Mouse (Mus musculus) T-helper 1 cell (primary cell): ENCODE measurements around the gene Hoxd10.

Experiments used
- in situ Hi-C: fragments of 300-600 bp; cut with MboI, MseI; formaldehyde crosslinking; loops from one replicate; pipeline ENCODE4 v1.15.1; 2025; ENCODE audit warnings: high pct_unique_total_duplicates

The Hoxd10 gene

GRCm38 (mm10) chr2:74663291-74663925 is 28.3 kb upstream of the Hoxd10 start:
- in situ Hi-C loops: loop anchor here (25.0 kb wide), 1 partner anchor 701 kb away; no protein-coding TSS in a partner anchor

- in situ Hi-C loops: loop anchor here (25.0 kb wide), 1 partner anchor 704 kb away; no protein-coding TSS in a partner anchor
Observed at GRCm38 (mm10) chr2:74666411-74666810, 25.3 kb upstream of the Hoxd10 start.

GRCm38 (mm10) chr2:74667191-74667841 is 24.4 kb upstream of the Hoxd10 start:
- in situ Hi-C loops: loop anchor here (25.0 kb wide), 1 partner anchor 705 kb away; no protein-coding TSS in a partner anchor

- in situ Hi-C loops: loop anchor here (25.0 kb wide), 1 partner anchor 706 kb away; no protein-coding TSS in a partner anchor
Observed at GRCm38 (mm10) chr2:74667842-74668357, 23.8 kb upstream of the Hoxd10 start, which contains the start of gene Hoxd13. TSS of gene Hoxd13 (plus strand) at chr2:74668310.

- in situ Hi-C loops: loop anchor here (25.0 kb wide), 1 partner anchor 706 kb away; no protein-coding TSS in a partner anchor
Observed at GRCm38 (mm10) chr2:74668370-74669229, 23.1 kb upstream of the Hoxd10 start.

- in situ Hi-C loops: loop anchor here (25.0 kb wide), 1 partner anchor 707 kb away; no protein-coding TSS in a partner anchor
Observed at GRCm38 (mm10) chr2:74669230-74669578, 22.5 kb upstream of the Hoxd10 start.

GRCm38 (mm10) chr2:74669650-74670235 is 22.0 kb upstream of the Hoxd10 start:
- in situ Hi-C loops: loop anchor here (25.0 kb wide), 1 partner anchor 707 kb away; no protein-coding TSS in a partner anchor

- in situ Hi-C loops: loop anchor here (25.0 kb wide), 1 partner anchor 708 kb away; no protein-coding TSS in a partner anchor
Observed at GRCm38 (mm10) chr2:74670632-74671188, 21.0 kb upstream of the Hoxd10 start.

- in situ Hi-C loops: loop anchor here (25.0 kb wide), 1 partner anchor 710 kb away; no protein-coding TSS in a partner anchor
Observed at GRCm38 (mm10) chr2:74671847-74672246, 19.9 kb upstream of the Hoxd10 start.

GRCm38 (mm10) chr2:74672481-74673362 is 19.0 kb upstream of the Hoxd10 start:
- in situ Hi-C loops: loop anchor here (25.0 kb wide), 1 partner anchor 710 kb away; no protein-coding TSS in a partner anchor

GRCm38 (mm10) chr2:74673835-74674425 is 17.8 kb upstream of the Hoxd10 start:
- in situ Hi-C loops: loop anchor here (25.0 kb wide), 1 partner anchor 712 kb away; no protein-coding TSS in a partner anchor

GRCm38 (mm10) chr2:74674881-74675665 is 16.7 kb upstream of the Hoxd10 start, which contains the start of gene Hoxd12:
TSS of gene Hoxd12 (plus strand) at chr2:74675013.
- in situ Hi-C loops: loop anchor here (25.0 kb wide), 1 partner anchor 713 kb away; no protein-coding TSS in a partner anchor

- in situ Hi-C loops: no loop called here
Observed at GRCm38 (mm10) chr2:74675666-74676282, 15.9 kb upstream of the Hoxd10 start.

GRCm38 (mm10) chr2:74676376-74677052 is 15.2 kb upstream of the Hoxd10 start:
- in situ Hi-C loops: no loop called here

- in situ Hi-C loops: no loop called here
Observed at GRCm38 (mm10) chr2:74677106-74677505, 14.6 kb upstream of the Hoxd10 start.

- in situ Hi-C loops: no loop called here
Observed at GRCm38 (mm10) chr2:74678891-74679595, 12.7 kb upstream of the Hoxd10 start, which contains the start of gene Hoxd11. TSS of gene Hoxd11 (plus strand) at chr2:74679557.
